Mouse (Mus musculus): Measurements from ENCODE around the gene Gm47791.

- TF ChIP-seq CTCF (conservative IDR thresholded peaks at IDR 0.05; ENCODE audit: low read length) (no peak), POU5F1 (IDR thresholded peaks at IDR 0.05; ENCODE audit: borderline replicate concordance, low read length) (no peak), NANOG (IDR thresholded peaks at IDR 0.05; ENCODE audit: borderline replicate concordance, low read length) (no peak)
These were observed 24.8 kb upstream of the Gm47791 start for GRCm38 (mm10) chr1:82795702-82796443.
